Mouse (Mus musculus): ENCODE results near the gene Zfpm1. TPM values are rescaled to one million over a fixed set of nuclear protein-coding genes. Genes with fewer than 3 reads are reported as not detected.

Gene Zfpm1
- total RNA-seq, 2 experiments from 2014 or later: 176 to 303 TPM

DNA sequence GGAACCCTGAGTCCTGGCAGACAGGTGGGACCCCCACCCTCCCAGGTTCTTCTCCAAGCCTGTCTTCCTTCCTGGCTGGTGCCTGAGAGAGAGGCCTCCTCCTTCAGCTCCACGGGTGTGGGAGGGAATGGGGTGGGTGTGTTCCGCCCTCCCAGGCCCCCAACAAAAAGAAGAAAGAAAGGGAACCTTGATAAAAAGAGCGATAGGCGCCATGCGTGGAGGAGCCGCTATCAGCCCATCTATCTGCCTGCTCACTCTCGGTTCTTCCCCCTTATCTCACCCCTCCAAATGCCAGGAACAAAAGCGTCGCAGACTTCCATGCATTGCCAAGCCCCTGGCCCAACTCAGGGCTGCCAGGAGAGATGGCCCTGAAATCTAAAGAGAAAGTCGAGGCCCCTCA is 11.5 kb downstream of the Zfpm1 start:
- no peak for ATAC-seq (replicated peaks; ENCODE audit: low FRiP score, poor library complexity, severe bottlenecking)

- ATAC-seq (replicated peaks; ENCODE audit: low FRiP score, poor library complexity, severe bottlenecking): peak; percentile 79
Observed at GRCm38 (mm10) chr8:122294273-122294683, 12.3 kb downstream of the Zfpm1 start.

- ATAC-seq (replicated peaks; ENCODE audit: low FRiP score, poor library complexity, severe bottlenecking): no peak
Observed at GRCm38 (mm10) chr8:122295389-122295788, 13.4 kb downstream of the Zfpm1 start.

GRCm38 (mm10) chr8:122296173-122297001 is 14.4 kb downstream of the Zfpm1 start:
- ATAC-seq (replicated peaks; ENCODE audit: low FRiP score, poor library complexity, severe bottlenecking): peak; percentile 20

GRCm38 (mm10) chr8:122299581-122300254 is 17.8 kb downstream of the Zfpm1 start:
- no peak for ATAC-seq (replicated peaks; ENCODE audit: low FRiP score, poor library complexity, severe bottlenecking)

- ATAC-seq (replicated peaks; ENCODE audit: low FRiP score, poor library complexity, severe bottlenecking): no peak
Observed at GRCm38 (mm10) chr8:122301081-122301480, 19.1 kb downstream of the Zfpm1 start.

DNA sequence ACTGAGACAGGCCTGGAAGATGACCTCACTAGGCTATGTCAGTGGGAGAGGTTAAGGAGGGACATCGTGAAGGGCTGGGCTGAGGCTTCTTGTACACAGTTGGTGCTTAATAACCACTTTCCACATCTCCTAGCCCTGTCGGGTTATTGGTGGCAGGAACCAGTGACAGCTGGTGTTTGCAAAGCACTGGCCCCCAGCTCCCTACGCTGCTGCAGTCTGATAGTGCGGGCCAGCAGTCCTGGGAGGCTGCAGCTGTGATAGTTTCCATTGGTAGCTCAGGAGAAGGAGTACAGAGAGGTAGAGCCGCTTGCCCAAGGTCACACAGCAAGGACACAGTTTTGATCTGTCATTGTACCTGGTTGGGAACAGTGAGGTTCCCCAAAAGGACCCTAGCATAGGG is 19.9 kb downstream of the Zfpm1 start:
- ATAC-seq (replicated peaks; ENCODE audit: low FRiP score, poor library complexity, severe bottlenecking): 0 out of 2 replicates have a peak, but pooled peaks have one; percentile 4

GRCm38 (mm10) chr8:122303451-122303850 is 21.5 kb downstream of the Zfpm1 start:
- ATAC-seq (replicated peaks; ENCODE audit: low FRiP score, poor library complexity, severe bottlenecking): no peak

DNA sequence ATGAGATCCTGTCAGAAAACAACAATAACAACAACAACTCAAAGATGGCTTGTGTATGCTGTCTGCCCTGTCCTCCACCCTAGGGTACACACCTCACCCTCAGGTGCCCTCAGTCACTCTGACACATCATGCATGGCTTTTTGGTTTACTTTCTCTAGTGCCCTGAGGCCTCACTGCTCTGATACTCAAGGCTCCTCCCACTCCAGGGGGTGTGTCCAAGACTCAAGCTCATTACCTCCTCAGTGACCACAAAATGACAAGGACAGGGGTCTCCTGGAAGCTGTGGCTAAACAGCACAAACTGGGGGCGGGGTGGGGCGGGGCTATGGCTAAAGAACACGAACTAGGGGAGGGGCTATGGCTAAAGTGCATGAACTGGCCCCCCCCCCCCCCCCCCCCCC is 22.1 kb downstream of the Zfpm1 start:
- ATAC-seq (replicated peaks; ENCODE audit: low FRiP score, poor library complexity, severe bottlenecking): 0 out of 2 replicates have a peak, but pooled peaks have one; percentile 28

DNA sequence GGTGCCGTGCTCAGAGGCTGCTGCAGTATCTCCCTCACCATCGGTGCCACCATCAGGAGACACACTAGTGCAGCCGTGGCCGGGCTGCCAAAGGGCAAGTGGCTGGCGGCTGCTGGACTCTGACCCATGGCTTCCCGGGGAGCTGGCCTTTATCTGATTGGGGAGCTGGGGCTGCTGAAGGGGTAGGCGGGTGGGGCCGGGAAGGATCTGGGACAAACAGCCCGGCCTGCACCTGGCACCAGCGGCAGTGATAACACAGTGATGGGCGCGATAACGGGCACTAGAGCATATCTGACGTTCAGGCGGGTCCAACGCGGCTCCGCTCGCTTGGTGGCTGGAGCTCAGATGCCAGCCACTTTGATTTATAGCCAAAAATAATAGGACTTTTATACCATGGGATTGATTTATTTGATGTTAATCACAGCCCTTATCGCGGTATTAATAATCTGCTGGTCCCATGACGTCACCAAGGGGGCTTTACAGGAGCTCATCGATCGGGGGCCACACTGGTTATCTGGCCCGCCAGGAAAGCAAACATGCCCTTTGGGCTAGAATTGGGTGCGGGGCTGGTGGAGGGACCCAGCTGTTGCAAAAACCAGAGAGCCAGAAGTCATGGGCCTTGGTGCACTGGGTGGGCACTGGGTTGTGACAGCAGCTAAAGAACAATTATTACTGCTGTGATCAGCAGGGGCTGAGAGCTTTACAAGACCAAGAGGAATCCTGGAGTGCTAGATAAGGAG is 24.9 kb downstream of the Zfpm1 start:
- ATAC-seq (replicated peaks; ENCODE audit: low FRiP score, poor library complexity, severe bottlenecking): no peak

- no peak for ATAC-seq (replicated peaks; ENCODE audit: low FRiP score, poor library complexity, severe bottlenecking)
Observed at GRCm38 (mm10) chr8:122307836-122308235, 25.9 kb downstream of the Zfpm1 start.

DNA sequence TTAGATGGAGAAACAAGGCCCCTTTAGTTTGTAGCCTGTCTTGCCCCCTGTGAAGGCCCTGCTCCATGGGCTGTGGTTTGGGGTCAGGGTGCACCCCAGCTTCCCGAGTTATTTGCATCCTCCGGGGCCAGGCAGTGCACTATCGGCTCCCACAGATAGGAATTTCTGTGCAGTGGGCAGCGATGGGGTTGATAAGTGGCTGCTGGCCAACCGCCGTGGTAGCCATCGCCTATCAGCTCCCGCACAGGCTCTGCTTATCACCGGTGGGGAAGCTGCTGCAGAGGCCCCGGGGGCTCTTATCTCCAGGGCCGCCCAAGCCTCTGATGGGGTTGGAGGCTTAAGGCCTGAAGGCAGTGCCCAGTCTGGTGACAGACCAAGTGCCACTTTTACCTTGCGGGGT is 27.3 kb downstream of the Zfpm1 start:
- ATAC-seq (replicated peaks; ENCODE audit: low FRiP score, poor library complexity, severe bottlenecking): peak; percentile 74

DNA sequence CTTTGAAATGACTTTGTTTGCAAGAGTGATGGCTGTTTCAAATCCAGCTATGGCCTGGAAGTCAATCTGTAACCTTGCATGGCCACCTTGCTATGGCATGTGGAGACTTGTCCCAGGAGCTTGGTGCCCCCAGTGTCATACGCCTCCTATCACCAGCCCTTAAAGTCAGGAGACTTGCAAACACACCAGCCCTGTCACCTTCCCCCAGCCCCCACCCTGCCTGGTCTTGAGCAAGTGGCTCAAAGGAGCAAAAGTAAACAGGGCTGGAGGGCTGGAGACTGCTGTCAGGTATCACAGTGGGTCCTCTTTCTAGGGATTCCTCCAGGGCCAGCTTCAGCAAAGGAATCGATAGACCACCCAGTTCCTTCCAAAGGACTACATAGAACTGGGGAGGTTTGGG is 29.2 kb downstream of the Zfpm1 start:
- no peak for ATAC-seq (replicated peaks; ENCODE audit: low FRiP score, poor library complexity, severe bottlenecking)

GRCm38 (mm10) chr8:122312553-122312952 is 30.6 kb downstream of the Zfpm1 start:
- no peak for ATAC-seq (replicated peaks; ENCODE audit: low FRiP score, poor library complexity, severe bottlenecking)

DNA sequence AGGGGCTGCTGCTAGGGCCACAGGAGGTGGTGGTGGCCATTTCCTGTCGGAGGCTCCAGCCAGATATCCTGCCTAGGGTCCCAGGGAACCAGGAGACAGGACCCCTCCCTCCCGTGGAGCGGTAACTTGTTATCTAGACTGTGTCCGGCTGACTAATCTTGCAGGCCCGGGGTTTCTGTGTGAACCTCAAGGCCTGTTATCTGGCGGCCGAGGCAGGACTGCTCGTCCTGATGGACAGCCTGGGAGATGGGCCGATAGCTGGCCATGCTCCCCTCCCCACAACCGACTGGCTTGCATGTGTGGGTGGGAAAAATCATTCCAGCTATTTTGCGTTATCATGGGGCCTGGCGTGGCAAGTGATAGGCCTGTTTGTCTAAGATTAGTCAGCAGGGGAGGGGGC is 31.4 kb downstream of the Zfpm1 start:
- ATAC-seq (replicated peaks; ENCODE audit: low FRiP score, poor library complexity, severe bottlenecking): peak; percentile 10; the same call in 1 of the 2 replicates

GRCm38 (mm10) chr8:122314899-122315496 is 33.1 kb downstream of the Zfpm1 start:
- no peak for ATAC-seq (replicated peaks; ENCODE audit: low FRiP score, poor library complexity, severe bottlenecking)

DNA sequence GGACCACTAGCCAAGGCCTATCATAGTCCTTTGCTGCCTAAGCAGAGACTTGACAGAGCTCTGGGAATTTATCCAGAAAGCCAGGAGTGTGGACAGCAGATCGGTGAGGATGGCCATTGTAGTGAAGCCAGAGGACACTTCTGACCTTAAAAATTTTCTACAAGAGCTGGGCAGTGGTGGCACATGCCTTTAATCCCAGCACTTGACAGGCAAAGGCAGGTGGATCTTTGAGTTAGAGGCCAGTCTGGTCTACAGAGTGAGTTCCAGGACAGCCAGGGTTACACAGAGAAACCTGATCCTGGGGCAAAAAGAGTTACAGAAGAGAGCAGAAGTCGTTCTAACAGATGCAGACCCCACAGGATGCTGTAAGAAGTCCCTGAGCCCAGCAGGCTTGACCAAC is 34.5 kb downstream of the Zfpm1 start:
- ATAC-seq (replicated peaks; ENCODE audit: low FRiP score, poor library complexity, severe bottlenecking): no peak

DNA sequence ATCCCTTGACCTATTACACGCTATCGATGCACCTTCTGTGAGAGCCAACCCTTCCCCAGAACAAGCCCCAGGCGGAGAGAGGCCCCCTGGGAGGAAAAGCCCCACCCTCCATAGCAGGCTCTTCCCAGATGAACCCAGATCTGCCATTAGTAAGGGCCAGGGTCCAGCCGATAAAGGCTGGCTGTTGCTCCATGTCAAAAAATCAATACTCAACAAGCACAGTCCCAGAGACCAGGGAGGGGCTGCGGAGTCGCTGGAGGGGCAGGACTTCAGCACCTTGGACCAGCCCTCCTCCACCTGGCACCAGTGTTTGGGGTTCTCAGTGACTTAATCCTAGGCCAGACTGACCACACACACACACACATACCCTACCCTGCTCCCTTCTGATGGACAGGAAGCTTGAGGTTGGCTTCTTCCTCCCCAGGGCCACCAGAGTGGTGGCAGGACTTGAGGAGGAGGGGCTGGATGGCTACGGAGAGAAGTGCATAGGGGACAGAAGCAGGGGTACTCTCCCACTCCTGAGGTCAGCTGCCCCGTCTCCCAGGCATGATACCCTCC is 36.1 kb downstream of the Zfpm1 start:
- no peak for ATAC-seq (replicated peaks; ENCODE audit: low FRiP score, poor library complexity, severe bottlenecking)

DNA sequence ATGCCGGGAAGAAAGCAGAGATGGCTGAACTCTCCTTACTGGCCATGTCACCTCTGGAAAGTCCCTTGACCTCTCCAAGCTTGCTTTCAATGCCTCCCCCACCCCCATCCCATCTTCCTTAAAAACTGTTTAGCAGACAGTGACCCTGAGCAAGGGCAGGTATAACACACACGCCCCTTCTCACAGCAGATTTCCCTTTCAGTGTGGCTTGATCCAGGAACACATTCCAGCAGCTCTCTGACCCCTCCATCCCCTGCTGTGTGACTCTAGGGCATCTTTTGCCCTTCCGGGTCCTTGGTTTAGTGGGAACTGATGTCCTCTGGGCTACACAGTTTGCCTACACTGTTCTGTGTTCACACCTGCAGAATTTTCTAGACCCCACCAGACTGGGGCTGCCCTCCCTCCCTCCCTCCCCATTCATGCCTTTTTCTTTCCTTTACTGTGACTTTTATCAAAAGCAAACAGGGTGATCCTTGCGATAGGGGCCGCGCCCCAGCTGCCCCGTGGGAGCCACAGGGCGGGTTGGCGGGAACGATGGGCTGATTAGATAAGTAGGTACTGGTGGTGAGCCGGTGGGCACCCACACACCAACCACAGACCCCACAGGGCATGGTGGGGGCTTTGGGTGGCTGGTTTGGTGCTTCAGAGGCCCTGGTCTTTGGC is 37.2 kb downstream of the Zfpm1 start:
- no peak for ATAC-seq (replicated peaks; ENCODE audit: low FRiP score, poor library complexity, severe bottlenecking)
